Comparison of ENCODE assay signal across 14 mouse cellular contexts in the genomic region with DNA sequence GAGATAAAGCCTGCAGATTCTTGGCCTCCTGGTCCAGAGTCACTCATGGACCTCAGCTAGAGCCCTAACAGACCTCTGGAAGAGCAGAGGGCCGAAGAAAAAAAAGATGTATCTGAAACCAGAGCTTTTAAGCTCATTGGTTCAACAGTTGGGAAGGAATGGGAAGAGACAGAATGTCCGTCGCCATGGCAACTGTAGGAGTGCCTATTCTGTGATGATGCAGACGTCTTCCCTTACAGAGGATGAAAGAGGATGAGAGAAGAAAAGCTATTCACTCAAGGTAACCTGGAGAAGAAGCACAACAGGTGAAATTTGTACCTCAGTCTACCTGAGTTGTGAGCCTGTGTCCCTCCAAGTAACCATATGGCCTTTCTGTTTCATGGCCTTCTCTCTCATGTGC. TPM values are rescaled to one million over a fixed set of nuclear protein-coding genes. Genes with fewer than 3 reads are reported as not detected.
DNase-seq lines count a peak whose midpoint lies in the region; ATAC-seq lines count a peak whose summit lies in the region.
"Had no signal": no experiment of that assay in that cellular context is flagged by ENCODE, and none has a peak within 500 bp of the region (broad histone marks: within the 10 kb centered on the region; RNA-seq: fewer than 3 reads in every experiment).

No protein-coding gene starts in this region.

- H3K4me2 ChIP-seq in neural tube, embryonic 15.5 days: no peak overlapping the region
- no peak overlapping the region for H3K4me2 ChIP-seq in hindbrain, embryonic 14.5 days (replicated peaks)
- H3K4me2 ChIP-seq in midbrain, embryonic 13.5 days (replicated peaks): no peak overlapping the region
- H3K4me2 ChIP-seq: embryonic facial prominence, embryonic 15.5 days; heart, embryonic 12.5 days; limb, embryonic 13.5 days; neural tube, embryonic 12.5 days had no signal

- no peaks in the 10 kb centered on the region for H3K27me3 ChIP-seq in neural tube, embryonic 15.5 days (replicated peaks)
- H3K27me3 ChIP-seq in hindbrain, embryonic 14.5 days (ENCODE audit: control insufficient read depth, insufficient read depth, low read length): no peaks in the 10 kb centered on the region
- no peaks in the 10 kb centered on the region for H3K27me3 ChIP-seq in midbrain, embryonic 13.5 days
- H3K27me3 ChIP-seq: embryonic facial prominence, embryonic 15.5 days; limb, embryonic 13.5 days; neural tube, embryonic 12.5 days had no signal

- no peaks in the 10 kb centered on the region for H3K9me3 ChIP-seq in neural tube, embryonic 15.5 days (replicated peaks)
- 0 out of 2 replicates have a peak, but pooled peaks cover 11% of the 10 kb centered on the region for H3K9me3 ChIP-seq in hindbrain, embryonic 14.5 days (ENCODE audit: control insufficient read depth, low read length)
- no peaks in the 10 kb centered on the region for H3K9me3 ChIP-seq in midbrain, embryonic 13.5 days

- H3K36me3 ChIP-seq in neural tube, embryonic 15.5 days: no peaks in the 10 kb centered on the region
- H3K36me3 ChIP-seq in hindbrain, embryonic 14.5 days (replicated peaks; ENCODE audit: control insufficient read depth, insufficient read depth): no peaks in the 10 kb centered on the region
- no peaks in the 10 kb centered on the region for H3K36me3 ChIP-seq in midbrain, embryonic 13.5 days
- H3K36me3 ChIP-seq: embryonic facial prominence, embryonic 15.5 days; heart, embryonic 12.5 days; limb, embryonic 13.5 days; neural tube, embryonic 12.5 days had no signal

- 63% methylated on average over 4 of the region's 4 CpGs for WGBS in neural tube, embryonic 15.5 days
- WGBS in hindbrain, embryonic 14.5 days: 50% methylated on average over 4 of the region's 4 CpGs
- WGBS in midbrain, embryonic 13.5 days: 45% methylated on average over 4 of the region's 4 CpGs

- no peak overlapping the region for H3K4me3 ChIP-seq in neural tube, embryonic 15.5 days (replicated peaks)
- H3K4me3 ChIP-seq in hindbrain, embryonic 14.5 days (replicated peaks; ENCODE audit: low read length): no peak overlapping the region
- no peak overlapping the region for H3K4me3 ChIP-seq in midbrain, embryonic 13.5 days (replicated peaks)
- H3K4me3 ChIP-seq: embryonic facial prominence, embryonic 15.5 days; heart, embryonic 12.5 days; limb, embryonic 13.5 days; neural tube, embryonic 12.5 days had no signal

- DNase-seq in neural tube, embryonic 10.5 days (ENCODE audit: extremely low spot score, low spot score): no peak
- peak; percentile 67 for DNase-seq in hindbrain, embryonic 14.5 days (ENCODE audit: low spot score)
- DNase-seq in gastrocnemius, adult 8-10 months (ENCODE audit: low spot score in 2 of 2): no peak
- no peak for DNase-seq in testis, postnatal 14 days (ENCODE audit: low spot score)
- DNase-seq: kidney, adult 2 months had no signal

- no peaks in the 10 kb centered on the region for H3K4me1 ChIP-seq in neural tube, embryonic 15.5 days
- H3K4me1 ChIP-seq in hindbrain, embryonic 14.5 days (replicated peaks; ENCODE audit: control insufficient read depth, insufficient read depth, low read length): 0 out of 2 replicates have a peak, but pooled peaks cover 4% of the 10 kb centered on the region
- 0 out of 2 replicates have a peak, but pooled peaks cover 4% of the 10 kb centered on the region for H3K4me1 ChIP-seq in midbrain, embryonic 13.5 days (replicated peaks)
- H3K4me1 ChIP-seq: embryonic facial prominence, embryonic 15.5 days; neural tube, embryonic 12.5 days had no signal

- peak; percentile 66; the same call in 1 of the 2 replicates for ATAC-seq in neural tube, embryonic 15.5 days (ENCODE audit: low FRiP score)
- ATAC-seq in hindbrain, embryonic 14.5 days (ENCODE audit: low FRiP score): peak; percentile 46; the same call in 1 of the 2 replicates
- peak; percentile 58 for ATAC-seq in midbrain, embryonic 13.5 days
- no peak for ATAC-seq in granulocyte monocyte progenitor cell, adult 5-6 weeks (replicated peaks; ENCODE audit: poor library complexity, severe bottlenecking)
- ATAC-seq: lung, postnatal 0 days had no signal

- no peak overlapping the region for H3K9ac ChIP-seq in neural tube, embryonic 15.5 days (replicated peaks)
- no peak overlapping the region for H3K9ac ChIP-seq in hindbrain, embryonic 14.5 days
- H3K9ac ChIP-seq in midbrain, embryonic 13.5 days (replicated peaks): no peak overlapping the region
- H3K9ac ChIP-seq: embryonic facial prominence, embryonic 15.5 days; heart, embryonic 12.5 days; limb, embryonic 13.5 days; neural tube, embryonic 12.5 days had no signal

- no peak overlapping the region for H3K27ac ChIP-seq in neural tube, embryonic 15.5 days (replicated peaks)
- no peak overlapping the region for H3K27ac ChIP-seq in hindbrain, embryonic 14.5 days
- H3K27ac ChIP-seq in midbrain, embryonic 13.5 days: no peak overlapping the region
- H3K27ac ChIP-seq: embryonic facial prominence, embryonic 15.5 days; limb, embryonic 13.5 days; neural tube, embryonic 12.5 days had no signal

RNA-seq across cellular contexts. Expression of gene Timp3, which starts 44.0 kb away (rescaled TPM):
- 51.6 and 57.1 TPM in 2 replicates for polyA plus RNA-seq in neural tube, embryonic 15.5 days (2015; fragmentation: Nextera tagmentation; extraction: Ambion mirVana)
- polyA plus RNA-seq in hindbrain, embryonic 14.5 days (2014; fragmentation: Nextera tagmentation; extraction: Ambion mirVana): 42.5 and 45.1 TPM in 2 replicates
- polyA plus RNA-seq in midbrain, embryonic 13.5 days (2015; fragmentation: Nextera tagmentation; extraction: Ambion mirVana): 16.3 and 19.9 TPM in 2 replicates
- not detected in 2 replicates for total RNA-seq in granulocyte monocyte progenitor cell, adult 5-6 weeks (2014; fragmentation: Nextera tagmentation)
- 0.62 and 1.2 TPM in 2 replicates for total RNA-seq in granulocyte monocyte progenitor cell, adult 5-6 weeks (2017)
- total RNA-seq in gastrocnemius, adult 8-10 months (2022): 10 to 100 TPM; 47.0 to 80.7 (median 56.9) TPM
- total RNA-seq: MEL had no signal
